Mouse (Mus musculus) kidney, postnatal 0 days (tissue): ENCODE measurements around the gene Hsd11b2. TPM values are rescaled to one million over a fixed set of nuclear protein-coding genes. Genes with fewer than 3 reads are reported as not detected.

Experiments used
- ATAC-seq: fragments of 200-750 bp; cut with Nextera tagmentation; replicated peaks from 2 replicates; pipeline ENCODE4 v1.8.0; 2017; ENCODE audit warnings: low read depth, moderate number of reproducible peaks, moderate TSS enrichment, moderate library complexity; ENCODE audit not compliant: low FRiP score
- DNase-seq: peaks from one replicate; pipeline ENCODE4 v3.0.0-alpha.2; 2016; ENCODE audit warnings: low spot score
- H3K27ac ChIP-seq: fragments of 300-500 bp; sonication (generic); 2 replicates; pipeline ENCODE4 v1.5.1; 2014; ENCODE audit warnings: mild to moderate bottlenecking
- H3K27me3 ChIP-seq: fragments of 300-500 bp; sonication (generic); 2 replicates; pipeline ENCODE4 v1.6.1; 2014; ENCODE audit warnings: low read length, mixed read lengths; ENCODE audit not compliant: insufficient read depth
- H3K36me3 ChIP-seq: fragments of 300-500 bp; sonication (generic); 2 replicates; pipeline ENCODE4 v1.6.1; 2014; ENCODE audit warnings: low read length, mixed read lengths; ENCODE audit not compliant: insufficient read depth
- H3K4me1 ChIP-seq: fragments of 300-500 bp; sonication (generic); replicated peaks from 2 replicates; pipeline ENCODE4 v1.6.1; 2014; ENCODE audit warnings: antibody characterized with exemption, low read length, mixed read lengths; ENCODE audit not compliant: insufficient read depth
- H3K4me2 ChIP-seq: fragments of 300-500 bp; sonication (generic); 2 replicates; pipeline ENCODE4 v1.6.1; 2014; ENCODE audit warnings: mild to moderate bottlenecking, low read length, moderate library complexity, mixed read lengths
- H3K4me3 ChIP-seq: fragments of 300-500 bp; sonication (generic); replicated peaks from 2 replicates; pipeline ENCODE4 v1.5.1; 2014; ENCODE audit warnings: low read depth, low read length
- H3K9ac ChIP-seq: fragments of 300-500 bp; sonication (generic); 2 replicates; pipeline ENCODE4 v1.6.1; 2014; ENCODE audit warnings: low read depth, low read length
- H3K9me3 ChIP-seq: fragments of 300-500 bp; sonication (generic); replicated peaks from 2 replicates; pipeline ENCODE4 v1.6.1; 2016; ENCODE audit warnings: low read length, inconsistent platforms, mixed read lengths
- CTCF ChIP-seq: IDR thresholded peaks from 2 replicates; pipeline ENCODE4 v1.5.1; 2016; ENCODE audit warnings: antibody characterized with exemption, low read depth, mild to moderate bottlenecking, moderate library complexity
- WGBS: fragments of 180-500 bp; shearing (Covaris S2); extraction: QIAGEN DNeasy Blood & Tissue Kit; methylation state at CpG from one replicate; pipeline ENCODE4 v1.1.7; 2014; 5-methylcytosine and 5-hydroxymethylcytosine counted together
- polyA plus RNA-seq: library from polyadenylated mRNA; unstranded; fragments of >200 nt; fragmentation: Nextera tagmentation; extraction: Ambion mirVana; gene quantifications from 2 replicates; pipeline ENCODE4 v1.2.1, GENCODE M21; 2015

Hsd11b2 gene
- polyA plus RNA-seq, 1 experiment from 2014 or later, result 42.4 TPM

GRCm38 (mm10) chr8:105493495-105493894 is 25.1 kb upstream of the Hsd11b2 start:
- peaks cover 7% of the 10 kb centered on the region; the same call in 1 of the 2 replicates for H3K4me1 ChIP-seq
- no peak overlapping the region for H3K4me3 ChIP-seq
- no peak for TF ChIP-seq CTCF
- no peaks in the 10 kb centered on the region for H3K27me3 ChIP-seq
- no peaks in the 10 kb centered on the region for H3K9me3 ChIP-seq
- H3K4me2 ChIP-seq, result no peak overlapping the region
- no peaks in the 10 kb centered on the region for H3K36me3 ChIP-seq
- DNase-seq, result no peak
- 19% methylated on average over 3 of the region's 3 CpGs for WGBS
- H3K9ac ChIP-seq, result no peak overlapping the region
- no peak overlapping the region for H3K27ac ChIP-seq
- no peak for ATAC-seq

GRCm38 (mm10) chr8:105494566-105494965 is 24.0 kb upstream of the Hsd11b2 start:
- WGBS, result 53% methylated on average over 3 of the region's 3 CpGs
- H3K36me3 ChIP-seq, result no peaks in the 10 kb centered on the region
- TF ChIP-seq CTCF, result no peak
- H3K27ac ChIP-seq, result peak overlapping the region; percentile 87
- no peak overlapping the region for H3K4me3 ChIP-seq
- no peak for ATAC-seq
- peaks cover 7% of the 10 kb centered on the region; the same call in 1 of the 2 replicates for H3K4me1 ChIP-seq
- H3K4me2 ChIP-seq, result 0 out of 2 replicates have a peak overlapping the region, but pooled peaks have one; percentile 93
- H3K9ac ChIP-seq, result no peak overlapping the region
- H3K27me3 ChIP-seq, result no peaks in the 10 kb centered on the region
- no peaks in the 10 kb centered on the region for H3K9me3 ChIP-seq
- no peak for DNase-seq

GRCm38 (mm10) chr8:105495350-105496302 is 22.9 kb upstream of the Hsd11b2 start:
- peak; percentile 55 for DNase-seq
- Histone ChIP-seq H3K9me3 (no peaks in the 10 kb centered on the region), H3K36me3 (no peaks in the 10 kb centered on the region), H3K4me1 (peaks cover 7% of the 10 kb centered on the region; the same call in 1 of the 2 replicates), H3K4me2 (peak overlapping the region; percentile 93), H3K4me3 (peak overlapping the region; percentile 72), H3K27ac (peak overlapping the region; percentile 87), H3K27me3 (no peaks in the 10 kb centered on the region), H3K9ac (peak overlapping the region; percentile 90)
- no peak for ATAC-seq
- 21% methylated on average over 17 of the region's 17 CpGs for WGBS
- TF ChIP-seq CTCF, result no peak

- Histone ChIP-seq H3K4me1 (peaks cover 7% of the 10 kb centered on the region; the same call in 1 of the 2 replicates), H3K4me3 (peak within 1 kb of the TSS; percentile 72)
These were observed 21.9 kb upstream of the Hsd11b2 start, which contains the start of gene Zdhhc1 for GRCm38 (mm10) chr8:105496439-105497180. TSS of gene Zdhhc1 (minus strand) at chr8:105496902.

GRCm38 (mm10) chr8:105499787-105500186 is 18.8 kb upstream of the Hsd11b2 start:
- no peak overlapping the region for H3K27ac ChIP-seq
- H3K4me1 ChIP-seq, result peaks cover 4% of the 10 kb centered on the region; the same call in 1 of the 2 replicates
- no peak overlapping the region for H3K4me2 ChIP-seq
- no peak overlapping the region for H3K4me3 ChIP-seq
- ATAC-seq (no peak), DNase-seq (no peak)
- H3K9ac ChIP-seq, result no peak overlapping the region
- no peaks in the 10 kb centered on the region for H3K9me3 ChIP-seq
- WGBS, result 73% methylated on average over 12 of the region's 12 CpGs
- H3K36me3 ChIP-seq, result no peaks in the 10 kb centered on the region
- TF ChIP-seq CTCF, result no peak
- H3K27me3 ChIP-seq, result no peaks in the 10 kb centered on the region

More at GRCm38 (mm10) chr8:105496439-105497180, 21.9 kb upstream of the Hsd11b2 start, which contains the start of gene Zdhhc1:
- H3K9ac ChIP-seq, result peak within 1 kb of the TSS; percentile 90
- peak; percentile 68 for TF ChIP-seq CTCF
- under 1% methylated on average over 65 of the region's 68 CpGs for WGBS
- H3K36me3 ChIP-seq, result no peaks in the 10 kb centered on the region
- DNase-seq, result peak; percentile 81
- no peaks in the 10 kb centered on the region for H3K27me3 ChIP-seq
- H3K4me2 ChIP-seq, result peak within 1 kb of the TSS; percentile 93
- H3K9me3 ChIP-seq, result no peaks in the 10 kb centered on the region
- ATAC-seq, result peak; percentile 90
- peak within 1 kb of the TSS; percentile 87 for H3K27ac ChIP-seq

GRCm38 (mm10) chr8:105504617-105505016 is 13.9 kb upstream of the Hsd11b2 start:
- Histone ChIP-seq H3K27me3 (no peaks in the 10 kb centered on the region), H3K4me2 (no peak overlapping the region), H3K9me3 (no peaks in the 10 kb centered on the region), H3K27ac (no peak overlapping the region), H3K4me1 (0 out of 2 replicates have a peak, but pooled peaks cover 6% of the 10 kb centered on the region), H3K36me3 (no peaks in the 10 kb centered on the region), H3K9ac (no peak overlapping the region), H3K4me3 (no peak overlapping the region)
- TF ChIP-seq CTCF, result no peak
- WGBS, result 89% methylated on average over 3 of the region's 3 CpGs
- peak; percentile 65 for DNase-seq
- no peak for ATAC-seq
